Mouse (Mus musculus) embryo, embryonic 11.5 days (tissue): ENCODE measurements around the gene S100a14.

ENCODE experiments used
- DNase-seq: peaks from one replicate; pipeline ENCODE4 v3.0.0-alpha.2; 2012; ENCODE audit warnings: low read depth, low spot score

The S100a14 gene

GRCm38 (mm10) chr3:90526580-90526979 lies at the start of gene S100a14:
S100a14 (plus strand) TSS chr3:90526856.
- no peak for DNase-seq

- no peak for DNase-seq
Measured at GRCm38 (mm10) chr3:90486998-90487397, 39.7 kb upstream of the S100a14 start.

DNA sequence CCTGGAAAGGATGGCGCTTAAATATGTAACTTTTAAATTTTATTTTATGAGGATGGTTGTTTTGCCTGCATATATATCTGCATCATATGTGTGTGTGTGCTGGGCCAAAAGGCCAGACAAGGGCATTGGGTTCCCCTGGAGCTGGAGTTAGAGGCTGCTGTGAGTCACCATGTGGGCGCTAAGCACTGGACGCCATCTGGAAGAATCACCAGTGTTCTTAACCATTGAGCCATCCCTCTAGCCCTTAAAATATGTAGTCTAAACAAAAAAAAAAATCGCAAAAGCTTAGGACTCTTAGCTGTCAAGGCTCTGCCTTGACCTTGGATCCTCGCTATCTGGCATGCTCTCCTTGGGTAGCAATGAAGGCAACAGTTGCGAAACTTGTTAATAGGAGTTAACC lies 38.1 kb upstream of the S100a14 start:
- no peak for DNase-seq

GRCm38 (mm10) chr3:90490696-90491256 lies 35.9 kb upstream of the S100a14 start, which contains the start of gene Snapin:
Snapin (minus strand) TSS chr3:90491033.
- peak; percentile 93 for DNase-seq

DNA sequence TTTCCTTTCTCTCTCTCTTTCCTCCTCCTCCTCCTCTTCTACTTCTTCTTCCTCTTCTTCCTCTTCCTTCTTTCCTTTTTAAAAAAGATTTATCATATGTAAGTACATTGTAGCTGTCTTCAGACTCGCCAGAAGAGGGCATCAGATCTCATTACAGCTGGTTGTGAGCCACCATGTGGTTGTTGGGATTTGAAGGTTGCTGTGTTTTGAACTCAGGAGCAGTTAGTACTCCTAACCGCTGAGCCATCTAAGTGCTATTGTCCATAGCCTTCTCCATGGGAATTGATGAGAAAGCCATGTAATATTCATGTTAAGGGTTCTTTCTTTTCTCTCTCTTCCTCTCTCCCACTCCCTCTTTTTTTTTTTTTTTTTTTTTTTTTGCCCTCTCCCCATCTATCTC lies 35.3 kb upstream of the S100a14 start:
- DNase-seq: no peak

DNA sequence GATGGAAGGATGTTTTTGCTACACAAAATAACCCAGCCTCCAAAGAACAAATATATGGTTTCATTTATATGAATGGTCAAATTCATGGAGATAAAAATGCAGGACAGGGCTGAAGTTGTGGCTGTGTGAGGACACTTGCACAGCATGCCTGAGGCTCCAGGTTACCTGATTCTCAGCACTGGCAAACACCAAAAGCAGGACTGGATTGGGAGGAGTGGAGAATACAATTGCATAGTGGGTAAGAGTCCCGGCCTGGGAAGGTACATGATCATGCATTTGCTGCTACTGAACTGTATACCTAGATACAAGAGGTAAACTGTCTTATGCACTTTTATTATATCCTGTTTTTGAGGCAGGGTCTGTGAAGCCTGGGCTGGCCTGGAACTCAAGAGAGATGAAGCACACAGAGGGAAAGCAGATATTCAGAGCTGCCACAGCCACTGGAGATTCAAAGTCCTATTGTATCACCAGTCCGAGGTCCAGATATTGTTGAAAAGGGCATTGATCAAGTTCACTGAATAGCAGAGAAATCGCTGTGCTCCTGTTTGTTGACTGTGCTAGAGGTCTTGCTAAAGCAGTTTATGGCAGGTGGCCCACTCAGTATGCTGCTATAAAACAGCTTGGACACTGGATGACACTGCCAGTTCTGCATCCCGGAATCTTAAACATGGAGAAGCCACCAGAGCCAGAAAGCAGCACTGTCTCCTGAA lies 32.7 kb upstream of the S100a14 start:
- DNase-seq: no peak

GRCm38 (mm10) chr3:90495850-90496525 lies 30.7 kb upstream of the S100a14 start:
- DNase-seq: no peak

DNA sequence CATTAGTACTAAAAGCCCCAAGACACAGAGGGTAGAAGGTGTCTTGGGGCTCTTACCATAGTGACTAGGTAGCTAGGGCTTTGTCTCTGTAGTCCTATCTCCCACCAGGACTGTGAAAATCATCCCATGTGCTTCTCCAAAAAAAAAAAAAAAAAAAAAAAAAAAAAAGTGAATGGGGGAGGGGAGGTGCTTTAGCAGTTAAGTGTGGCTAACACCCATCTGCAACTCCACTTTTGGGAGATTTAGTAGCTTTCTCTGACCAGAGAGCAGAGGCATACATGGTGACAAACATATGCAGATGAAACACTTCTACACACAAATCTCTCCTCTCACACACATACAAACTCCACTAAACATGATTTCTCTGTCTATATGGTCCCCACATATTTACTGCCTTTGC lies 29.1 kb upstream of the S100a14 start:
- DNase-seq: no peak

DNA sequence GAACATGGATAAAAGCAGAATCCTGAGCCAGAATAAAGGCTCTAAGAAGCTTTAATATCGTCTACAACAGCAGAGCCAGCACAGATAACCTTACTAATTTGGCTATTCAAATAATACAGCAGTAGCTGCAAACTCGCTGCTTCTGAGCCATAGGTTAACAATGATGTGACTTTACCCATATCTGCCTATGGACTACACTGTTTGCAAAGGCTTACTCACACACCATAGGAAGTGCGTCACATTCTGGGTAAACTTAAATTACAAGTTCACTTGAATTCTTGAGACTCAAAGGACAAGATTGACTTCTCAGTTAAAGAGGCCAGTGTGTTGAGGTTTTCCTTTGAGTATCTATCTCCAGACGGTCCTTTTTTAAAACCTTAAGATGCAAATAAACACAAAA lies 23.2 kb upstream of the S100a14 start:
- no peak for DNase-seq

- no peak for DNase-seq
Measured at GRCm38 (mm10) chr3:90505216-90505615, 21.4 kb upstream of the S100a14 start.

GRCm38 (mm10) chr3:90506362-90506761 lies 20.3 kb upstream of the S100a14 start:
- no peak for DNase-seq

- no peak for DNase-seq
Measured at GRCm38 (mm10) chr3:90508287-90508949, 18.2 kb upstream of the S100a14 start.

GRCm38 (mm10) chr3:90508950-90509746 lies 17.5 kb upstream of the S100a14 start, which contains the start of gene Chtop:
Chtop (minus strand) TSS chr3:90509498.
- peak; percentile 99 for DNase-seq

DNA sequence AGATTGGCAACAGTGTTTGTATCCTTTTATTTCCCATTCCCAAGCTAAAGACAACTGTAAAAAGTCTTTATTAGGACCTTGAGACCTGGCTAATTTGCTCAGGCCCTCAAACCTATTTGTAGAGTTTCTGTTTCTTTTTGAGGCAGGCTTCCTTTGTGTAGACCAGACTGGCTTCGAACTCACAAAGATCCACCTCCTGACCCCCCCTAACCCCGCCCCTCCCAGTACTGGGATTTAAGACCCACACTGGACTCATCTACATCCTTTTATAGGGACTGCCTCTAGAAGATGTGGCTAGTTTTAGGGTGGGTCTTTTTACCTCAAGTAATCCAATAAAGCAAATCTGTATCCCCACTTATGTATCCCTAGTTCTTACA lies 16.9 kb upstream of the S100a14 start:
- no peak for DNase-seq

DNA sequence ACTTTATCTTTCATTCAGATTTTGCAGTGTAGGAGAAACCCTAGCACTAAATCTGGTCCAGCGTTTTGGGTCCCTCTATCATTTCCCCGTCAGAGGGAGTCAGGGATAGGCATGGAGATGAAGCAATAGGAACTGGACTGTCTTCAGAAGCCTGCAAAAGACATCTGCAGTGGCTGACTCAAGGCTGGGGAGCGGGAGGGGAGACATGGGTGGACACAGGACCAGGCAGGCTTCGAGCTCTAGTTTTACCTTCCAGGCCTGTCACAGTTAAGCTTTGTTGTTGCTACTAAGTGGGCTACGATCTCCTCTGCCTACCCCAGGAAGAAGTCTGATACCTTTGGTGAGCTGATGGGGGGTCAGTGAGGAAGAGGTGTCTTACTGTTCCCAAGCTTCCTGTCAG lies 14.4 kb upstream of the S100a14 start:
- DNase-seq: no peak

DNA sequence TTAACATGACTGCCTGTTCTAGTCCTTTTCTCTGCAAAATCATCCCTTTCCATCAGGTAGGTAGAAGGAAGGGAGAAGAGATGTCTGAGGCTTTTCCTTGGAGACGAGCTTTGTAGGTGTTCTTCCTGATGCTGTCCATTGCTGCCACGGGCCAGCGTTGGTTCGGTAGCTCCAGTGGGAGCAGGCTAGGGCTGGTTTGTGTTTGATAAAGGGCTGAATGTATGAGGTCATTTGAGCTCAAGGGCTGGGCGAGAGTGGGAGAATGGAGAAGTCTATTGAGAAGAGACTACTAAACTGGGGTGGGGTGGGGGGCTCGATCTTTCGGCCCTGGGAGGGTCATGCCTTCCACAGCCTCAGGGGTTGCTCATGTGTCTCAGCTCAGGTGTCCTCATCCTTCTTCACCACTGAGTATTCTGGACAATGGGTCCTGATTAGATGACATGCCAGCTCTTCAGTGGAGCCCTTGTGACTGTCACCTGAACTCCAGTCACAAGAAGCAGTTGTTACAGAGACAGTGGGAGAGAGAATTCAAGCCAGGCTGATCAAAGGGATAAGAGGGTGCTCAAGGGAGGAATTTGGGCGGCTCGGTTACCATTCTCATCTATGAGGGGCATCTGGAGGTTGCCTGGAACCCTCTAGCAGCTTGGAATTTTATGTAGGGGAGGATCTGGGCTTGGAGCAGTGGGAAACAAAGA lies 13.6 kb upstream of the S100a14 start:
- DNase-seq: no peak

DNA sequence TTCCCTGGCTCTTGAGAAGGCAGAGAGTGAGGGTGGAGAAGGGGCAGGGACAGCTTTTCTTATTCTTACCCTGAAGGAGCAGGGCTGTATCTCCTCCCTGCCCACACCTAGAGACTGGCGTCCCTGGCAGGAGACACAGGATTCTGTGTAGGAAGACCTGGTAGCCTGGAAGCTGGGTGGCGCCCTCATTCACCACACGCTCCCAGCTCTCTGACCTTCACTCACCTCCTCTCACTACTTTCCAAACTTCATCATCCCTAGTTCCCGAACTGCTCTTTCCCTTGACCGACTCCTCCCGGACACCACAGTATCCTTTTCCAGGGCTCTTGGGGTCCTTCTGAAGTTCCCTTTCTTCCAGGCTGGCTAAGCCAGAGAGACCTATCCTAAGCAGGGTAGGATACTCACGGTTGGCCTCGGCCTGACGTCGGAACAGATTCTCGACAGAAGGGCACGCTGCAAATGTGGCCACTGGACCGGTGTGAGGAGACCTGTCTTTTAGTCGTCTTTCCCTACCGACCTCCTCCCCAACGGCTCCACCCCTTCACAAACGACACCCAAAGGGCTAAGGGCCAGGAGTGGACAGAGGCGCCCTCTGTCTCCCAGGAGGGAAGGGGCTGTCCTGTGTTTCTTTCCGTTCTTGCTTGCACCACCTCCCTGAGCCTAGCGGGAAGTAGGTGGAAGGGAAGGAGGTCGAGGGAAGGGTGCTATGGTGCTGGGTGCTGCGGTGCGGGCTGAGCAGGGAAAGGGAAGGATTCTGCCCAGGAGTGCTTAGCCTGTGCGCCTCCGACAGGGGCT lies 12.7 kb upstream of the S100a14 start, which contains the start of the genes S100a1 and S100a13:
TSS of gene S100a1 (minus strand) at position 597 of the 795 bp plus-strand sequence.
TSS of gene S100a13 (plus strand) at position 640 of the 795 bp plus-strand sequence.
- peak; percentile 20 for DNase-seq

- DNase-seq: peak; percentile 36
Measured at GRCm38 (mm10) chr3:90514691-90515090, 12.0 kb upstream of the S100a14 start.

DNA sequence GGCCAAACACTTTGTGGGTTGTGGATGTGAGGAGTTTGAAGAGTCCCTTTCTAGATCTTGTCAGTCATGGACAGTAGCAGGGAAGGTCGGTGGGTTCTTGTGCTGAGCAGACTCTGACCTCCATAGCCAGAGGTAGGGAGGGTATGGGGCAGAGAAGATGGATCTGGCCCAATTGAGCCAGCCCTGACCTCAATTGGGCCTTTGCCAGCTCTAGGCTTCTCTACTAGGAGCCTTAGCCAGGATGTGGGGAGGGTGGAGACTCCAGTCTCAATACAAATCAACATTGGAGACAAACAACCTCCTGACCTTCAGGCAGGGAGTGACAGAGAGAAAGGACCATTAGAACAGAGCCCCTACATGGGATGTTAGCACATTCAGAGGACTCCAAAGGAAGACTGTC lies 11.4 kb upstream of the S100a14 start:
- no peak for DNase-seq

GRCm38 (mm10) chr3:90515789-90516188 lies 10.9 kb upstream of the S100a14 start:
- DNase-seq: no peak
